Mouse (Mus musculus): Measurements from ENCODE around the gene Esrrg.

Esrrg gene

GRCm38 (mm10) chr1:187854148-187854547, 245.6 kb downstream of the Esrrg start:
- no peak for TF ChIP-seq GATA4 (IDR thresholded peaks at IDR 0.05; ENCODE audit: insufficient replicate concordance, low read length)

DNA sequence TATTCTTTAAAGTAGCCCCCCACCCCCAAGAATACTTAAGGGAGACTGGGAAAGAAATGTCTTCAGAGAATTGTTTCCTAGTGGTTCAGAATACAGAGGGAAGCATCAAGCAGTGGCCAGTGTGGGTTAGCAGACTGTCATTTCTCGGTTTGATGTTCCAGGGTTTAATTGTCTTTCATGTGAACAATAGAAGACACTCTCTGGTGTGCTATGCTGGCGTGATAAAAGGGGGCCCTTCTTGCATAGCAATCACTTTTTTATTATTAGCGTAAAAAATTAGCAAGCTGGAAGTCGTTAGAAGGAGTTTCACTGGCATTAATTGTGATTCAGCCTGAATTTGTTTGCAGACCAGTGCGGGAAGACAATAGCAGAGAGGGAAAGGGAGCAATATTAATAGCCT, 253.7 kb downstream of the Esrrg start:
- no peak for TF ChIP-seq GATA4 (IDR thresholded peaks at IDR 0.05; ENCODE audit: insufficient replicate concordance, low read length)

GRCm38 (mm10) chr1:187868427-187868826, 259.8 kb downstream of the Esrrg start:
- no peak for TF ChIP-seq GATA4 (IDR thresholded peaks at IDR 0.05; ENCODE audit: insufficient replicate concordance, low read length)

DNA sequence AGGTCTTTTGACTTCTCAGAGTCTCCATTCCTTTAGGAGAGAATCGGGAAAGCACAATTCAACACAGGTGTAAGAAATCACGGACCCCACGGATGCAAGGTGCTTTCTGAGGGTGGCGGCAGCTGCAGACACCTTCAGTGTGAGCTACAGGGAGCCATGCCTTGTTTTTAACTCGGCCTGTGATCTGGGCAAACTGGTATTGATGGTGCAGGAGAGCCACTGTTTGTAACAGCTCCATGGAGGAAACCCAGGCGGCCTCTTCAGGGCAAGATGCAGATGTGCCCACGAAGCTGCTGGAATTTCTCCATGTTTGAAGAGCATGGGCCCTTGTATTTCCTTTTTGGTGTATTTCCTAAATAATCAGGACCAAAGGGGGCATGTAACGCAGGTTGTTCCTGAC, 263.6 kb downstream of the Esrrg start:
- no peak for TF ChIP-seq GATA4 (IDR thresholded peaks at IDR 0.05; ENCODE audit: insufficient replicate concordance, low read length)

DNA sequence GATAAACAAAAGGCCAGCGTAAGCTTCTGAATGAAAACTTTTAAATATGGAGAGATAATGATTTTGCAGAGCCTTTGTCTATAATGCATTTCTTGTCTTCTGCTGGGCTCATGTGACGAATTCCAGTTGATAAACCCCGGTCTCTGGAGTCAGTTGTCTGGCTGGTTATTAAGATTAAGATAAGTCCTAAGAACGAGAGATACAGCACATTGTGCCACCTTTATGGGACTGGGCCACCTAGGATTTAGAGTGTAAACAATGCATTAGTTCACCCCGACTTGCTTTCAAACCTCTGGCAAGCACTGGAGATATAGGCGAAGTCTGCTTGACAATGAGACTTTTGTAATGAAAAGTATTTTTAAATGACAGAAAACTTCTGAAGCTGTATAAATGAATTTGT, 264.2 kb downstream of the Esrrg start:
- TF ChIP-seq GATA4 (IDR thresholded peaks at IDR 0.05; ENCODE audit: insufficient replicate concordance, low read length): no peak

GRCm38 (mm10) chr1:187873770-187874169, 265.2 kb downstream of the Esrrg start:
- no peak for TF ChIP-seq GATA4 (IDR thresholded peaks at IDR 0.05; ENCODE audit: insufficient replicate concordance, low read length)

- no peak for TF ChIP-seq GATA4 (IDR thresholded peaks at IDR 0.05; ENCODE audit: insufficient replicate concordance, low read length)
Measured at GRCm38 (mm10) chr1:187887270-187887669, 278.7 kb downstream of the Esrrg start.

DNA sequence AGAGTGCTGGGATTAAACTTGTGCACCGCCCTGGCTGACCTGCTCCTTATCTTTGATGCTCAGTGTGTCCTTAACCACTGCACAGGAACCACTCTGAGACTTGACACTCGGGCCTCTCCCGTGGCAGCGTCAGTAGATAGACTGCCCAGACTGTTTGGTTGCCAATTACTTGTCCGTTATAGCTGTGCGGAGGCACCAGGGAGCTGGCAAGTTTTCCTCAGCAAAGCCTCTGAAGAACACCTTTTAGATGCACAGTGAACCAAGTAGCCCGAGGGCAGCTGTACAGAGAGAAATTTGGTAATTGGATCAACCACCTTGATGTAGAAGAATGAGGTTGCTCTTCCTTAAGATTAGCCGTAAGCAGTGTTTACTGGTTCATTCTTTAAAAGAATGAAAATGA, 279.6 kb downstream of the Esrrg start:
- TF ChIP-seq GATA4 (IDR thresholded peaks at IDR 0.05; ENCODE audit: insufficient replicate concordance, low read length): no peak

GRCm38 (mm10) chr1:187889096-187889495, 280.5 kb downstream of the Esrrg start:
- no peak for TF ChIP-seq GATA4 (IDR thresholded peaks at IDR 0.05; ENCODE audit: insufficient replicate concordance, low read length)

- no peak for TF ChIP-seq GATA4 (IDR thresholded peaks at IDR 0.05; ENCODE audit: insufficient replicate concordance, low read length)
Measured at GRCm38 (mm10) chr1:187891262-187891661, 282.7 kb downstream of the Esrrg start.

DNA sequence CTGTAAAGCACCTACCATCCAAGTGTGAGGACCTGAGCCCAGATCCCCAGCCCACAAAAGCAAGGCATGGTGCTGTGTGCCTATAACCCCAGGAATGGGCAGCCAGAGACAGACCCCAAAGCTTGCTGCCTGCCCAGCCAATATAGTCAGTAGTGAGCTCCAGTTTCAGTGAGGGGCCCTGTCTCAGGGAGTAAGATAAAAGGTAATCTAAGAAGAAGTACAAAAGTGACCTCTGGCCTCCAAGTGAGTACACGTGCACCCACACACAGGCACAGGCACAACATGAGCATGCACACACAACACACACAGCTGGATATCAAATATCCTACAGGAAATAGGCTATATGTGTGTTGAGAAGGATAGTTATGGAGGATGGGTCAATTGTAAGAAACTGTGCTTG, 286.9 kb downstream of the Esrrg start:
- TF ChIP-seq GATA4 (IDR thresholded peaks at IDR 0.05; ENCODE audit: insufficient replicate concordance, low read length): no peak

DNA sequence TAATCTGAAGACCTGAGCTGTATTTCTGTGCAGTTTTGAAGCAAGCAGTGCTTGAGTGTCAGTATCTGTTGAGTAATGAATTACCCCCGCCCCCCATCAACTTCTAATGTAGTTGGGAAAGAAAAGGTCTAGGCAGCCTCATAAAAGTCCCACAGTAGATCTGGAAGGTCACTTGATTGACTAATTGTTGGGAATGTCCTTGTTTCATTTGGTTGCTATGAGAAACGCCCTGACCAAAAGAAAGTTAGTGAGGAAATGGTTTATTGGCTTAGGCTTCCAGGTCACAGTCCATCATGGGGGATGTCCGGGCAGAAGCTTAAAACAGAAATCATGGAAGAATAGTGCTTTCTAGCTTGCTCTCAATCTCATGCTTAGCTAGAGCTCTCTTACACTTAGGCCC, 287.7 kb downstream of the Esrrg start:
- TF ChIP-seq GATA4 (IDR thresholded peaks at IDR 0.05; ENCODE audit: insufficient replicate concordance, low read length): no peak

- peak; percentile 55; the same call in 1 of the 2 replicates for TF ChIP-seq GATA4 (IDR thresholded peaks at IDR 0.05; ENCODE audit: insufficient replicate concordance, low read length)
Measured at GRCm38 (mm10) chr1:187896910-187897309, 288.3 kb downstream of the Esrrg start.

GRCm38 (mm10) chr1:187899541-187899940, 290.9 kb downstream of the Esrrg start:
- TF ChIP-seq GATA4 (IDR thresholded peaks at IDR 0.05; ENCODE audit: insufficient replicate concordance, low read length): no peak

GRCm38 (mm10) chr1:187900756-187901155, 292.2 kb downstream of the Esrrg start:
- TF ChIP-seq GATA4 (IDR thresholded peaks at IDR 0.05; ENCODE audit: insufficient replicate concordance, low read length): no peak

DNA sequence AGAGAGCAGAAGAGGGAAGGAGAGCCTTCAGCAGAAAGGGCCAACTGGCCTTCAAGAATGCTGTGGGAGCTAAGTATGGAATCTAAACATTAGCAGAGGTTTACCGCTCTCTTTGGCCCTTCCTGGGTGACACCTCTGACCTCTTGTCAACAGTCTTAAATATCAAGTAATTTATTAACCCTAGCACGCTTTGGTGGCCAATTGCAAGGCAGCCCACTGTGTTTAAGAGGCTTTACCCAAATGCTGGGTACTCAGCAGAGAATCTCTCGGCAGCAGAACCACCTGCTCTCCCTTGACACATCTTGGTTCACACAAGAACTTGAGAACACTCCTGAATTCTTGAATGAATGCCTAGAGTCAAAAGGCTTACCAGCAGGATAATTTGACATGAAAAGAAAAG, 293.6 kb downstream of the Esrrg start:
- TF ChIP-seq GATA4 (IDR thresholded peaks at IDR 0.05; ENCODE audit: insufficient replicate concordance, low read length): no peak

- no peak for TF ChIP-seq GATA4 (IDR thresholded peaks at IDR 0.05; ENCODE audit: insufficient replicate concordance, low read length)
Measured at GRCm38 (mm10) chr1:187904731-187905130, 296.1 kb downstream of the Esrrg start.

DNA sequence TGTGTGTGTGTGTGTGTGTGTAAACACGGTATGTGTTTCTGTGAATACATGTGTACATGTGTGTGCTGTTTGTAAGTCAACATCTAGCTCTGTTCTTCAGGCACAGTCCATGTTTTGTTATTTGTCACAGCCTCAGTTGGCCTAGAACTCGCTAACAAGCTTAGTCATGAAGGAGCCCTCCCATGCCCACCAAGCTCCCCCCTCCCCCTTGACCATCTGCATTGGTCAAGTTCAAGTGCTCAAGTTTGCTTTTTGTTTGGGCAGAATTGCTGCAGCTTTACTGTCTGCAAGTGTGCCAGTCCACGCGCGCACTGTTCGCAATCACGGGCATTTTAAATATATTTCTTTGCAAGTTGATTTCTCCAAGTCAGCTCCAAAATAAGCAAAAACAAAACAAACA, 298.8 kb downstream of the Esrrg start:
- TF ChIP-seq GATA4 (IDR thresholded peaks at IDR 0.05; ENCODE audit: insufficient replicate concordance, low read length): no peak
